Mouse (Mus musculus): ENCODE measurements at regions not wholly inside any gene's neighbourhood (a gene's known extent, or its start where the extent isn't known, plus 50 kb on each side); places are given as distances from the start of the nearest gene placed in this dataset.

DNA sequence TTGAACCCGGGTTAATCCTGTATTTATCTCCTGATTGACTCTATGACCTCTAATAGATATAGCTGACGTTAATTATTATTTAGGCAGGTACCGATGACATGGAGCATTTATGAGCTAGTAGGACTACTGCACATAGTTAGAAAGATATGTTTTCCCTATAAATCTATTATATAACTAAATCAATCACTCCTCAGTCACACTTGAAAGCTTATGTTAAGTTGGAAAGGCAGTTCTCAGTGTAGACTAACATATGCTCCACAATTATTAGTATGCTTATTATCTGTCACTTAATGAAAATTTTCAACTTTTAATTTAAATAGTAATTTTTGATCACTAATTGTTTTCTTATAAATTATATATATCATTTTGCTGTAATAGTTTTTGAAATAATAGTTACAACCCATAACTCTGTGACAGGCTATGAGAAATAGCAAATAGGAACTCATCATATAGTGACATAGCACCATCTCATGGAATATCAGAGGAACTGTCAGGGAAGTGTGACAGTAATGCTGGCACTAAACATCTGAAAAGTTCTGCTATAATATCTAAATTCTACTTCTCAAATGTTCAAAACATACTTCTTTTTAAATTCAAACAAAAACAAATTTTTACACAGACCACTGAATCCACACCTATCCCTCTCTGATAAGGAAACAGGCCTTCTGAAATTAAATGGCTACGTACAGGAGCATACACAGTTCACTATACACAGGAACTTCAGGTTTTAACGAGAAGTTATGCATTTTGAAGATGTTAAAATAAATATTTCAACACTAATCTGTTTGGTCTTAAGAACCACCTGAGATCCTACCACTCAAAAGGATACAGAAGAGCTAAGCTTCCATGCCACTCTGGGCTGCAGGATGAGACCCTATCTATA lies 75.3 kb upstream of the Map2 start:
- no peak for DNase-seq

DNA sequence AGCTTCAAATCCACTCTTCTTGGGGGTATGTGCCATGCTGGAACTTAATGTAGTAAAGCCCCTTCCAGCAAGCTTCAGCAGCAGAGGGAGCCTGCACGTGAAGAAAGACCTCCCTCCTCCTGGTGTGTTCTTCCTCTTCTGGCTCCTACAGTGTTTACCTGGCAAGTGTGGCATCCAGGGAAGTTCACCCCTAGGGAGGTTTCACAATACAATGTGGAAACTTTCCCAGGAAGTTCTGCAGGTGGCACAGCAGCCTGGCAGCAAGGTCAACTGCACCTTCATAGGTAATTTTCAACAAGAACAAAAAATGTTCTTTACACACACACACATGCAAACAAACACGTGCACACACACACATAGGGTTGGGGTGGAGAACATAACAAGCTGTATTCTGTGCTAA lies 73.7 kb upstream of the Map2 start:
- no peak for DNase-seq

DNA sequence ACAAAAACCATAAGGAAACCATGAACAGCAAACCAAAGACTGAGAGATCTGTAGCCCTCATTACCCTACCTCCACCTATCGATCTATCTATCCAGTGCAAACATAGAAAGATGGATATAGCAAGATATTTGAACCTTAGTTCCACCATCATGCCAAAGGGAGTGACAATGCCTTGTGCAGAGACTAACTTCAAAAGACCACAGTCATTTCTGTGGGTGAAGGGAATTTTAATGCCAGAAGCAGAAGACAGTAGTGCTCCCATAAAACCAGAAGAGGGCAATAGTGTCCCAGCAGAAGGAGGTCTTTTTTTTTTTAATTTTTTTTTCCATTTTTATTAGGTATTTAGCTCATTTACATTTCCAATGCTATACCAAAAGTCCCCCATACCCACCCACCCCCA lies 70.6 kb upstream of the Map2 start:
- DNase-seq, result no peak

DNA sequence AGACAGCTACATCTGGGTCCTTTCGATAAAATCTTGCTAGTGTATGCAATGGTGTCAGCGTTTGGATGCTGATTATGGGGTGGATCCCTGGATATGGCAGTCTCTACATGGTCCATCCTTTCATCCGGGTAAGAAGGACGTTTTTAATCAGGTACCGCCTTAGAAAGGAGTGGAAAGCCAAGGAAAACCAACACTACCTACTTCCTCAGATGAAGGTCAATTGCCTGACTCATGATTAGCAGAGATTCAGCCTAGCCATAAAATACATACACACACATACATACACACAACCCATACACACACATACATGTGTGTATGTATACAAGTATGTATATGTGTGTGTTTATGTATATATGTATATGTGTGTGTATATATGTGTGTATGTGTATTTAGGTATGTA lies 69.9 kb upstream of the Map2 start:
- DNase-seq, result no peak

DNA sequence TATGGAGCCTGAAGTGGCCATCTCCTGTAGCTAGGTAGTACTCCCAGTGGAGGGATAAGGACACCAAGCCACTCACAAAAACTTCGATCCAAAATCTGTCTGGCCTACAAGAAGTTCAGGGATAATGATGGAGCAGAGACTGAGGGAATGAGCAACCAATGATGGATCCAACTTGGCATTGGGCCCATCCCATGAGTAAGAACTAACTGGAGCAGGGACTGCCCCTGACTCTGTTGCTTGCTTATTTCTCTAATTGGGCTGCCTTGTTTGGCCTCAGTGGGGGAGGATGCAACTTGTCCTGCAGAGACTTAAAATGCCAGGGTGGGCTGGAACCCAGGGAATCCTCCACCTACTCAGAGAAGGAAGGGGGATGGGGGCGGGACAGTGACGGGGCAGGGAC lies 67.0 kb upstream of the Map2 start:
- no peak for DNase-seq

DNA sequence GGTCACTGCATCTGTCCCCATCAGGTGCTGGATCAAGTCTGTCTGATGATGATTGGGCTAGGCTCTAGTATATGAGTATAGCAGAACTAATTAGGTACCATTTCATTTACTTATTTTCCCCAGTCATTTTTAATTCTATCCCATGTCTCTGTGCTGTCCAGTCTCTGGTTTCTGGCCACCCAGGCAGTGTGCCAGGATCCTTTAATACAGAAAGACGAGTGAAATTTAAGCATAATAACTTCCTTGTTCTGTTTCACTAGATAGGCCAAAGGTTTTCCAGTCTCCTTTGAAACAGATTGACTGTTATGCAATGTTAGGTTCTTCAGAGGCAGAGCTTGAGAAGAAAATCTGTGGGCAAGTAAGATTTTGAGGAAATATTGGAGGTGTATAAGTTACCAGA lies 61.2 kb upstream of the Map2 start:
- DNase-seq, result no peak

DNA sequence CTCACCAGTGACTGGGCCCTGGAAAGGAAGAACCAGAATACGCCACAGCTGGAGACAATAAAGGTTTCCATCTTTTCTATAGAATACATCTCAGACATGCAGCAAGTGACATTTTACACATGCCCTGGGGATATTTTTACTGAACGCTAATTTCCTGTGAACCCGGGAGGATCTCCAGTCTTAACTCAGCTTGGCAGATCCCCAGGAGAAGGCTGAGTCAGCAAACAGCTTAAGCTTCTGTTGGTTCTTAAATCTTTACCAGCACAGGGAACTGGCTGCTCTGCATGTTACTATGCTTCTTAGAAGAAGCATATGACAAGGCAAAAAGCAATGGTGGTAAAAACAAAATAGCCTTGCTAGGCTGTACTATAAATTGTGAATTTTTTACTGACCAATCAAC lies 59.7 kb upstream of the Map2 start:
- DNase-seq, result peak; percentile 9

All from layer of hippocampus, postnatal 36 days (tissue).